Mouse (Mus musculus): ENCODE results near the gene Fam229b.

Fam229b gene

DNA sequence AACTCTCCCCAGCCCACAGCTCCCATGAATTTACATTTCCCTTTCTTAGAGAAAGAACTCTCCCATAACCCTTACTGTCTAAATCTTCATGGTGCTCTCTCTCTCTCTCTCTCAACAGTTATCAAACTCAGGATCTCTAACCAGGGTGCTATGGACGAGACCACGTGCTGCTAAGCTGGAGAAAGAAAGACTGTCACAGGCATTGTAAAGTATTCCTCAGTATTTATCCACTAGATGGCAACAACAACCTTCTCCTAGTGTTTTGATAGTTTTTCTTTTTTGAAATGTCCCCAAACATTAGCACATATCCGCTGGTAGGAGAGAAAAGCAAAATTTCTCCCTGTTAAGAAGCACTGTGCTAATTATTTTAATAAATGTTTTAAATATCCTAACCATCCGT, 12.3 kb downstream of the Fam229b start:
- DNase-seq = no peak

DNA sequence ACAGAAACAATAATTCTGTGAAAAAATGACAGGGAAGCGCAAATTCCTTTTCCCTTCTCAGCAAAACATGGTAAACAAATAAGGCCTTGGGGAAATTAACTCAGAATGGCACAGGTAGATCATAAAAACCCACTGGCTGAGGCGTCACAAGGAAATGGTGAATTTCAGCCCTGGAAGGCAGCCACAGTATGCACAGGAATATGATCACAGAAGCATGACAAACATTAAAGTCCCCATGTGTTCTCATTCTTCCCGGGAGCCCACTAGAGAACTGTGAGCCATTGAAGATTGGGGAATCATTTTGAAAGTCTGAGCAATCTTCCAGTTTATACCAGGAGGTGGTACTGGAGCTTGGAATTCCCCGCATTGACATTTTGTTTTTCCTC, 24.2 kb downstream of the Fam229b start:
- DNase-seq = no peak

DNA sequence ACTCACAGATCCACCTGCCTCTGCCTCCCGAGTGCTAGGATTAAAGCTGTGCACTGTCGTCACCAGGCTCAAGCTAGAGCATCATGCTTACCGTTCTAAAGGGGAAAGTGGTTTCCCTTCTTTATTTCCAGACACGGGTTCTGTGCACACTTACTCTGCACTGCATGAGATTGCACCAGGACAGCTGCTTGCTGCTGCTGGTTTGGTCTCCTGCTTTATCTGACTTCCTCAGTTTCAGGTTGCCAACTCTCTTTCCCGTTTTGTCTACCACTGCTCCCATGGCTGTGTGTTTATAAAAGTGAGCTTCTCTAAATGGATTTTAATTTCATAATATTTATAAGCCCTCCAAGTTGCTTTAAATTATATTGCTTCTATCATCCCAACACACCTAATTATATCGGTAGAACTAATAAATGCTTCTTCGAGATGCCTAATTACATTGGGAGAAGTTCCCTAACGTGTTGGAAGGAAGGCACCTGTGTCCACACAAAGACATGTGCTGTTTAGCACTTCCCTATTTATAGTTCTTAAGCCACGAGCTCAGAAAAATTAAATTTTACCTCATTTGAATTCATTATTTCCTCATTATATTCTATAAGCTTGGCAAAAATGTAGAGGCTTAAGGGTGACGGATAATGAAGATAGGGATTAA, 24.8 kb downstream of the Fam229b start:
- no peak for DNase-seq

DNA sequence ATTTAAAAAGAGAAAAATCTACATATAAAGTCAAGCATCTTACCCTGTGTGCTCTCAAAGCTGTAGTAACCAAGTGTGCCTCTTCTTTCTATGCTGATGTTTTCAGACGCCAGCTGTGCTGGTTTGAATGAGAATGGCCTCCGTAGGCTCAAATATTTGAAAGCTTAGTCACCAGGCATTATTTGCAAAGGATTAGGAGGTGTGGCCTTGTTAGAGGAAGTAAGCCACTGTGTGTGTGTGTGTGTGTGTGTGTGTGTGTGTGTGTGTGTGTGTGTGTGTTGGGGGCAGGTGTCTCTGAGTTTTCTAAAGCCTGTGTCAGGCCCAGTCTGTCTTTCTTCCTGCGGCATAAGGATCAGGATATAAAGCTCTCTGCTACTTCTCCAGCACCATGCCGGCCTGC, 26.8 kb downstream of the Fam229b start:
- no peak for DNase-seq

DNA sequence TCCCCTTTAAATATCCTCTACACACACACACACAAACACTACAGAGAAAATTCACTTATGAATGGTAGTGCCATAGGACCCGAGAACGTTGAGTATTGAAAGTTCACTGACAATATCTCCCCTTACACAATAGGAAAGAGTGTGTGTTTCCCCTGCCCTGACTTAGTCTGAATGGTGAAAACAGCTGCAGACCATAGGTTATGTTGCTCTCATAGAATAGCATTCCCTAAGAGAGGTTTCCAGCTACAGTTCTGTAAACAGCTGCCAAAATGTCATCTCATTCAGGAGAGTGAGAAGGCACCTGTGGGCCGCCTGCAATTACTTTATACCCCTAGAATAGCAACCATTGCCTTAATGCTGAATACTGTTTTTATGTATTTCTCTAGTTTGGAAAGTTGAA, 27.3 kb downstream of the Fam229b start:
- DNase-seq = no peak

DNA sequence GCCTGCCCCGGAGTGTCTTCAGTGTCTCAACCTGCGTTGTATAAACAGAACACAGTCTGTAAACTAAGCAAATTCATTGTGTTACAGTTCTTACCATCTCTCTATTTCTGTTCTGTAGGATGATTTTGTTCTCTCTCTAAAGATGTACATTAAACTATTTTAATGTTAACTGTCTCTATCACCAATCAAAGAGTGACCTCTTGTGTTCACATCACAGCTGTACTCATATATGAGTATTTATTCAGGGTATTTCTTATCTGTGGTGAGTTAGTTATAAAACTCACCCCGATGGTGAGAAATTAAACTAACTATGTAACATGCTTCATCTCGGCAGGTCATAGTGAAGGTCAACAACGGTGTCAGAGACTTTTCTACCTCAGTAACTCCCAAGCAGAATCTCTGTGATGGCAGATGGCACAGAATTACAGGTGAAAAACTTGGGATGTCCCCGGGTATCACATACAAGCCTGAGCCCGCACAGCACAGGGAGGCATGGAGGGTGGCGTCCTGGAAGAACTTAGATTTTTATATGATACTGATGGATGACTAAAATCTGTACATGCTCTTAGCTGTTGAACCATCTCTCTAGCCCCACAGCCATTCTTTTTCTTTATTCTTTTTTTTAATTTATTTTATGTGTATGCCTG, 28.8 kb downstream of the Fam229b start:
- no peak for DNase-seq

DNA sequence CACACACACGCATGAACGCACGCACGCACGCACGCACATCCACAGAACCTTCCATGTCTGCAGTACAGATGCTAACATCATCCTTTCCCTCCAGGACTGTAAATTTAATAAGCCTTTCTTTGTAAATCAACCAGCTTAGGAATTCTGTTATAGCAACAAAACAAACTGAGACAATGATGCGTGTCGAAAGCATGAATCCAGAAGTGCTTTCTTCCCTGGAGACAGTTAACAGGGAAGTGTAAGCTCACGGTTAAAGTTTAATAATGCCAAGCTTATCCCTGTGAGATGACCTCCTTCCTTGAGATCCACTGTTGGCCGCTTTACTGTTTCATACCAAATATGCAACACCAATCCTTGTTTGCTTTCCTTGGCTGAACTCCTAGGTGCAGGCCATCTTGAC, 35.0 kb downstream of the Fam229b start:
- no peak for DNase-seq

DNA sequence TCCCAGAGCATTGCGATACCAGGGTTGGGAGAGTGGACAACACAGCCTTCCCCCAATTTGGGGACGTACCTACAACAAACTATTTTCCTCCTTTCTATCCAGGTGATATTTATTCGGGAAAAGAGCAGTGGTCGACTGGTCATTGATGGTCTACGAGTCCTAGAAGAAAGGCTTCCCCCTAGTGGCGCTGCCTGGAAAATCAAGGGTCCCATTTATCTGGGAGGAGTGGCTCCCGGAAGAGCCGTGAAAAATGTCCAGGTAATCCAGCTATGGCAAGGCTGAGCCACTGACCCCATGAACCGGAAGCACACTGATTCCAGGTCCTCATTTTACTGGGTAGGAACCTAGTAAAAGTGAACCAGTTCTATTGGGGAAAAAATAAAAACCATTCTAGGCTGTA, 36.7 kb downstream of the Fam229b start:
- DNase-seq = peak; percentile 45

DNA sequence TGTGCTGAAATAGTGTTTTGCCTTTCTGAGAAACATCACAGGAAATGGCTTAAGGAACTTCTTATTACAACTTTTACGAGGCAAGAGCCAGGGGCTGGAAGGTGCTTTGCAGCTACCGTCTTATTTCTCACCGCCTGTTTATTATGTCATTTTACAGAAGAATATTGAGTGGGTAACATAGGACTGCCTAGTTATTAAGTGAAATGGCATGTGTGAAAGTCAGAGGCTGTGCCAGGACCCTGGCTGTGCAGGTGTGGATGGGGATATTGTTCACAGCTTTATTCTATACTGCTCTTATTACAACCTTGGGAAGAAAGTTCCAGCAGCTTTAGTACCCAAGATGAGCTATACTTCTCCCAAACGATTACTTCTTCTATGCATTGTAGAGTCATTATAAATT, 61.7 kb downstream of the Fam229b start:
- DNase-seq = no peak

Measured in lung, postnatal 14 days (tissue).